Mouse (Mus musculus) kidney, embryonic 14.5 days (tissue): ENCODE results near the gene Zfp109. TPM values are rescaled to one million over a fixed set of nuclear protein-coding genes. Genes with fewer than 3 reads are reported as not detected.

ENCODE experiments used
- ATAC-seq: fragments of 200-750 bp; cut with Nextera tagmentation; 2 replicates; pipeline ENCODE4 v1.8.0; 2017; ENCODE audit warnings: moderate number of reproducible peaks, mild to moderate bottlenecking, moderate TSS enrichment, moderate library complexity; ENCODE audit not compliant: low FRiP score, low TSS enrichment
- H3K27ac ChIP-seq: fragments of 300-500 bp; sonication (generic); 2 replicates; pipeline ENCODE4 v1.5.1; 2014; ENCODE audit warnings: low read depth, mild to moderate bottlenecking, low read length, moderate library complexity, mixed read lengths
- H3K27me3 ChIP-seq: fragments of 300-500 bp; sonication (generic); 2 replicates; pipeline ENCODE4 v1.6.1; 2014; ENCODE audit warnings: mild to moderate bottlenecking, low read length; ENCODE audit not compliant: control insufficient read depth, insufficient read depth
- H3K36me3 ChIP-seq: fragments of 300-500 bp; sonication (generic); 2 replicates; pipeline ENCODE4 v1.6.1; 2014; ENCODE audit warnings: low read length, mixed read lengths; ENCODE audit not compliant: control insufficient read depth, insufficient read depth
- H3K4me1 ChIP-seq: fragments of 300-500 bp; sonication (generic); 2 replicates; pipeline ENCODE4 v1.6.1; 2014; ENCODE audit warnings: low read length, mixed read lengths; ENCODE audit not compliant: control insufficient read depth, insufficient read depth
- H3K4me2 ChIP-seq: fragments of 300-500 bp; sonication (generic); replicated peaks from 2 replicates; pipeline ENCODE4 v1.6.1; 2014; ENCODE audit warnings: low read depth, mild to moderate bottlenecking, low read length
- H3K4me3 ChIP-seq: fragments of 300-500 bp; sonication (generic); 2 replicates; pipeline ENCODE4 v1.5.1; 2014; ENCODE audit warnings: mild to moderate bottlenecking, low read length
- H3K9ac ChIP-seq: fragments of 300-500 bp; sonication (generic); 2 replicates; pipeline ENCODE4 v1.6.1; 2014; ENCODE audit warnings: low read depth, mild to moderate bottlenecking, low read length, moderate library complexity
- H3K9me3 ChIP-seq: fragments of 300-500 bp; sonication (generic); 2 replicates; pipeline ENCODE4 v1.6.1; 2016; ENCODE audit warnings: low read length; ENCODE audit not compliant: control insufficient read depth
- WGBS: fragments of 180-500 bp; shearing (Covaris S2); extraction: QIAGEN DNeasy Blood & Tissue Kit; methylation state at CpG from one replicate; pipeline ENCODE4 v1.1.7; 2014; 5-methylcytosine and 5-hydroxymethylcytosine counted together
- polyA plus RNA-seq: library from polyadenylated mRNA; unstranded; fragments of >200 nt; fragmentation: Nextera tagmentation; extraction: Ambion mirVana; gene quantifications from 2 replicates; pipeline ENCODE4 v1.2.1, GENCODE M21; 2014

Gene Zfp109
- polyA plus RNA-seq, 1 experiment from 2014 or later, result 5.0 TPM

- no peaks in the 10 kb centered on the region; the same call in 1 of the 2 replicates for H3K36me3 ChIP-seq
- H3K27me3 ChIP-seq, result no peaks in the 10 kb centered on the region
- no peak overlapping the region for H3K9ac ChIP-seq
- ATAC-seq, result no peak
- no peak overlapping the region for H3K4me3 ChIP-seq
- 69% methylated on average over 4 of the region's 4 CpGs for WGBS
- no peaks in the 10 kb centered on the region; the same call in 1 of the 2 replicates for H3K9me3 ChIP-seq
- H3K4me2 ChIP-seq, result no peak overlapping the region
- H3K27ac ChIP-seq, result no peak overlapping the region
- no peaks in the 10 kb centered on the region for H3K4me1 ChIP-seq
These were observed 48.3 kb downstream of the Zfp109 start for GRCm38 (mm10) chr7:24188901-24189570.

DNA sequence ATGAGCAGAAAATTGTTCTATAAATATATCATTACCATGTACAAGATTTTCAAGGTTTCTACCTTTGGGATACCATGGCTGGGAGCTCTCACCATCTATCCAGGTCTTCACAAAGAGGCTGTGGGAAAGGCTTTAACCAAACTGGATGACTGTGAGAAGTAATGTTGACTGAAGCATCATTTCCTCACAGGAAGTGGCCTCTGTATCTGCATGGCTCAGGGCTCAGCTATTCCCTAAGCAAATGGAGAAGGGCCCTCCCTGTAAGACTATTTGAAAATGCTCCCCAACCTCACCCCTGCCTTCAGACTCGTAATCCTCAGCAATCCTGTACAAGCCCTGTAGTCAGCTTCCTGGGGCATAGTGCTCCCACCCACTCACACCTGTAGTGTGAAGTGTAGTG is 49.7 kb downstream of the Zfp109 start:
- Histone ChIP-seq H3K4me2 (no peak overlapping the region), H3K4me1 (no peaks in the 10 kb centered on the region), H3K27ac (no peak overlapping the region), H3K4me3 (no peak overlapping the region), H3K36me3 (no peaks in the 10 kb centered on the region), H3K9ac (no peak overlapping the region), H3K27me3 (no peaks in the 10 kb centered on the region), H3K9me3 (no peaks in the 10 kb centered on the region)
- no peak for ATAC-seq
- WGBS, result 69% methylated on average over 1 of the region's 1 CpGs

Other genes starting within 250 kb of the Zfp109 start
- not detected in 2 replicates for gene V1rd19, start 235.9 kb downstream of the Zfp109 start, polyA plus RNA-seq
- not detected in 2 replicates for gene Vmn1r183, start 184.3 kb downstream of the Zfp109 start, polyA plus RNA-seq
- gene Zfp180, start 155.6 kb downstream of the Zfp109 start, polyA plus RNA-seq, result 17.1 and 24.5 TPM in 2 replicates
- 4.0 and 5.3 TPM in 2 replicates for gene Zfp112, start 125.2 kb downstream of the Zfp109 start, polyA plus RNA-seq
- 14.8 and 16.8 TPM in 2 replicates for gene Zfp235, start 103.4 kb downstream of the Zfp109 start, polyA plus RNA-seq
- gene Zfp114, start 62.5 kb downstream of the Zfp109 start, polyA plus RNA-seq, result 4.1 and 6.1 TPM in 2 replicates
- gene Zfp111, start 26.1 kb downstream of the Zfp109 start, polyA plus RNA-seq, result 6.8 and 12.0 TPM in 2 replicates
- gene Zfp108, start 17.2 kb upstream of the Zfp109 start, polyA plus RNA-seq, result 1.6 and 3.5 TPM in 2 replicates
- 6.3 and 11.8 TPM in 2 replicates for gene Zfp93, start 32.9 kb upstream of the Zfp109 start, polyA plus RNA-seq
- 31.3 and 39.5 TPM in 2 replicates for gene Zfp61, start 63.7 kb upstream of the Zfp109 start, polyA plus RNA-seq
- gene Zfp94, start 79.1 kb upstream of the Zfp109 start, polyA plus RNA-seq, result 9.6 and 10.3 TPM in 2 replicates
- 0.26 and 0.31 TPM in 2 replicates for gene Tescl, start 96.4 kb upstream of the Zfp109 start, polyA plus RNA-seq
- not detected in 2 replicates for gene Lypd5, start 111.6 kb upstream of the Zfp109 start, polyA plus RNA-seq
- gene Kcnn4, start 132.7 kb upstream of the Zfp109 start, polyA plus RNA-seq, result 2.6 and 3.3 TPM in 2 replicates
- gene Smg9, start 162.1 kb upstream of the Zfp109 start, polyA plus RNA-seq, result 25.0 and 32.3 TPM in 2 replicates
- gene Irgc1, start 214.7 kb upstream of the Zfp109 start, polyA plus RNA-seq, result not detected in 2 replicates
- 14.1 TPM in 2 replicates for gene Plaur, start 224.9 kb upstream of the Zfp109 start, polyA plus RNA-seq
- 1.5 and 5.9 TPM in 2 replicates for gene Cadm4, start 244.5 kb upstream of the Zfp109 start, polyA plus RNA-seq